Mouse (Mus musculus) midbrain, postnatal 0 days (tissue): ENCODE measurements around the gene Rasgrf2. TPM values are rescaled to one million over a fixed set of nuclear protein-coding genes. Genes with fewer than 3 reads are reported as not detected.
A peak's percentile ranks its signal among the peaks of the same experiment; 100 is the strongest.

Source experiments
- ATAC-seq: fragments of 200-750 bp; cut with Nextera tagmentation; 2 replicates; pipeline ENCODE4 v1.8.0; 2017; ENCODE audit warnings: moderate number of reproducible peaks, mild to moderate bottlenecking, moderate TSS enrichment, moderate library complexity; ENCODE audit not compliant: low FRiP score
- DNase-seq: peaks from one replicate; pipeline ENCODE4 v3.0.0-alpha.2; 2015; ENCODE audit warnings: low spot score
- H3K27ac ChIP-seq: fragments of 300-500 bp; sonication (generic); 2 replicates; pipeline ENCODE4 v1.5.1; 2014; ENCODE audit warnings: low read depth, mild to moderate bottlenecking, low read length, mixed read lengths
- H3K27me3 ChIP-seq: fragments of 300-500 bp; sonication (generic); 2 replicates; pipeline ENCODE4 v1.6.1; 2014; ENCODE audit warnings: low read length, control low read depth, mixed read lengths; ENCODE audit not compliant: insufficient read depth
- H3K36me3 ChIP-seq: fragments of 300-500 bp; sonication (generic); 2 replicates; pipeline ENCODE4 v1.6.1; 2014; ENCODE audit warnings: low read length, control low read depth, mixed read lengths; ENCODE audit not compliant: insufficient read depth
- H3K4me1 ChIP-seq: fragments of 300-500 bp; sonication (generic); 2 replicates; pipeline ENCODE4 v1.6.1; 2014; ENCODE audit warnings: mild to moderate bottlenecking, control low read depth, antibody characterized with exemption, low read length, mixed read lengths; ENCODE audit not compliant: insufficient read depth
- H3K4me2 ChIP-seq: fragments of 300-500 bp; sonication (generic); 2 replicates; pipeline ENCODE4 v1.6.1; 2014; ENCODE audit warnings: low read depth, mild to moderate bottlenecking, low read length, mixed read lengths; ENCODE audit not compliant: poor library complexity, severe bottlenecking
- H3K4me3 ChIP-seq: fragments of 300-500 bp; sonication (generic); 2 replicates; pipeline ENCODE4 v1.5.1; 2014; ENCODE audit warnings: low read depth, mild to moderate bottlenecking, low read length, moderate library complexity
- H3K9ac ChIP-seq: fragments of 300-500 bp; sonication (generic); replicated peaks from 2 replicates; pipeline ENCODE4 v1.6.1; 2014; ENCODE audit warnings: mild to moderate bottlenecking, low read length, moderate library complexity, mixed read lengths; ENCODE audit not compliant: poor library complexity, severe bottlenecking
- H3K9me3 ChIP-seq: fragments of 300-500 bp; sonication (generic); 2 replicates; pipeline ENCODE4 v1.6.1; 2016; ENCODE audit warnings: low read length, control low read depth
- CTCF ChIP-seq: IDR thresholded peaks from 2 replicates; pipeline ENCODE4 v1.5.1; 2016; ENCODE audit warnings: antibody characterized with exemption, mild to moderate bottlenecking
- WGBS: fragments of 180-500 bp; shearing (Covaris S2); extraction: QIAGEN DNeasy Blood & Tissue Kit; methylation state at CpG from one replicate; pipeline ENCODE4 v1.1.7; 2014; 5-methylcytosine and 5-hydroxymethylcytosine counted together
- polyA plus RNA-seq: library from polyadenylated mRNA; unstranded; fragments of >200 nt; fragmentation: Nextera tagmentation; extraction: Ambion mirVana; gene quantifications from 2 replicates; pipeline ENCODE4 v1.2.1, GENCODE M21; 2015
- total RNA-seq: library from RNA; depleted of rRNA; stranded (reverse); fragments of >200 nt; gene quantifications from 2 replicates; pipeline ENCODE4 v1.2.3, GENCODE M21; 2014

Rasgrf2 gene
- total and polyA plus RNA-seq, 2 experiments from 2014 or later: 16.7 to 105 TPM

- no peak for TF ChIP-seq CTCF
- DNase-seq: peak; percentile 9
- H3K36me3 ChIP-seq: no peaks in the 10 kb centered on the region
- peak overlapping the region; percentile 85 for H3K4me2 ChIP-seq
- peak overlapping the region; percentile 75 for H3K4me3 ChIP-seq
- no peaks in the 10 kb centered on the region for H3K9me3 ChIP-seq
- H3K4me1 ChIP-seq: peaks cover 4% of the 10 kb centered on the region; the same call in 1 of the 2 replicates
- H3K9ac ChIP-seq: peak overlapping the region; percentile 63
- peak; percentile 64 for ATAC-seq
- H3K27me3 ChIP-seq: no peaks in the 10 kb centered on the region
- H3K27ac ChIP-seq: peak overlapping the region; percentile 75; the same call in 1 of the 2 replicates
- WGBS: 10% methylated on average over 22 of the region's 22 CpGs
Measured at GRCm38 (mm10) chr13:92130994-92131383, 467 bp downstream of the Rasgrf2 start.

- Histone ChIP-seq H3K4me2 (peak overlapping the region; percentile 85), H3K27me3 (no peaks in the 10 kb centered on the region), H3K27ac (no peak overlapping the region), H3K9ac (no peak overlapping the region), H3K4me3 (peak overlapping the region; percentile 75), H3K36me3 (no peaks in the 10 kb centered on the region), H3K4me1 (peaks cover 4% of the 10 kb centered on the region; the same call in 1 of the 2 replicates), H3K9me3 (no peaks in the 10 kb centered on the region)
- TF ChIP-seq CTCF: no peak
- ATAC-seq (no peak), DNase-seq (no peak)
- 80% methylated on average over 4 of the region's 4 CpGs for WGBS
Measured at GRCm38 (mm10) chr13:92129877-92130276, 1.6 kb downstream of the Rasgrf2 start.

GRCm38 (mm10) chr13:92125902-92126301 lies 5.6 kb downstream of the Rasgrf2 start:
- no peak for TF ChIP-seq CTCF
- H3K9ac ChIP-seq: no peak overlapping the region
- ATAC-seq: no peak
- H3K27me3 ChIP-seq: no peaks in the 10 kb centered on the region
- no peak for DNase-seq
- H3K9me3 ChIP-seq: no peaks in the 10 kb centered on the region
- H3K4me2 ChIP-seq: no peak overlapping the region
- H3K27ac ChIP-seq: no peak overlapping the region
- H3K36me3 ChIP-seq: no peaks in the 10 kb centered on the region
- no peak overlapping the region for H3K4me3 ChIP-seq
- whole genome bisulfite sequencing: 91% methylated on average over 5 of the region's 5 CpGs
- no peaks in the 10 kb centered on the region for H3K4me1 ChIP-seq

- Histone ChIP-seq H3K9ac (no peak overlapping the region), H3K4me1 (no peaks in the 10 kb centered on the region), H3K27me3 (no peaks in the 10 kb centered on the region), H3K9me3 (no peaks in the 10 kb centered on the region), H3K36me3 (no peaks in the 10 kb centered on the region), H3K27ac (no peak overlapping the region), H3K4me3 (no peak overlapping the region), H3K4me2 (no peak overlapping the region)
- WGBS: 65% methylated on average over 5 of the region's 5 CpGs
- no peak for TF ChIP-seq CTCF
- 0 out of 2 replicates have a peak, but pooled peaks have one; percentile 38 for ATAC-seq
- no peak for DNase-seq
Measured at GRCm38 (mm10) chr13:92119623-92120022, 11.8 kb downstream of the Rasgrf2 start.

- DNase-seq: no peak
- Histone ChIP-seq H3K9me3 (no peaks in the 10 kb centered on the region), H3K36me3 (no peaks in the 10 kb centered on the region), H3K4me3 (no peak overlapping the region), H3K4me1 (no peaks in the 10 kb centered on the region), H3K27ac (no peak overlapping the region), H3K9ac (no peak overlapping the region), H3K27me3 (no peaks in the 10 kb centered on the region), H3K4me2 (no peak overlapping the region)
- ATAC-seq: no peak
- no peak for TF ChIP-seq CTCF
- 78% methylated on average over 3 of the region's 3 CpGs for WGBS
Measured at GRCm38 (mm10) chr13:92114076-92114475, 17.4 kb downstream of the Rasgrf2 start.

- no peak overlapping the region for H3K27ac ChIP-seq
- no peaks in the 10 kb centered on the region for H3K4me1 ChIP-seq
- no peaks in the 10 kb centered on the region for H3K27me3 ChIP-seq
- 70% methylated on average over 4 of the region's 4 CpGs for WGBS
- DNase-seq (no peak), ATAC-seq (no peak)
- no peaks in the 10 kb centered on the region for H3K36me3 ChIP-seq
- H3K4me3 ChIP-seq: no peak overlapping the region
- no peak for TF ChIP-seq CTCF
- no peak overlapping the region for H3K9ac ChIP-seq
- H3K9me3 ChIP-seq: no peaks in the 10 kb centered on the region
- H3K4me2 ChIP-seq: no peak overlapping the region
Measured at GRCm38 (mm10) chr13:92108237-92108636, 23.2 kb downstream of the Rasgrf2 start.
